Comparison of ENCODE assay signal across 1 mouse cellular context in genomic region chr1:87245929-87246815, GRCm38 (mm10).
A peak's percentile ranks its signal among the peaks of the same experiment; 100 is the strongest.
TF ChIP-seq lines count a peak whose summit lies in the region.

No protein-coding gene starts in this region.

TF ChIP-seq in CH12.LX, 34 proteins besides CTCF, POLR2A, EP300 and RAD21 (continued from another document):
- TF ChIP-seq GABPA (IDR thresholded peaks at IDR 0.05; ENCODE audit: insufficient replicate concordance, low read depth, low read length) (no peak), MAZ (IDR thresholded peaks at IDR 0.05; ENCODE audit: low read depth, low read length) (no peak), ZMIZ1 (IDR thresholded peaks at IDR 0.05; ENCODE audit: low read depth, low read length) (no peak), CHD1 (IDR thresholded peaks at IDR 0.05; ENCODE audit: low read depth, low read length) (no peak), ZKSCAN1 (IDR thresholded peaks at IDR 0.05; ENCODE audit: borderline replicate concordance, low read depth, low read length) (no peak), MAX (IDR thresholded peaks at IDR 0.05; ENCODE audit: low read length) (no peak), MAFK (IDR thresholded peaks at IDR 0.05; ENCODE audit: insufficient replicate concordance, low read length) (no peak), MYC (IDR thresholded peaks at IDR 0.05; ENCODE audit: low read depth, low read length) (no peak), SMC3 (IDR thresholded peaks at IDR 0.05; ENCODE audit: low read depth, low read length) (peak; percentile 94), USF2 (conservative IDR thresholded peaks at IDR 0.05; ENCODE audit: low read depth, low read length) (no peak)
